Mouse (Mus musculus): Measurements from ENCODE around the gene Gm10663. TPM values are rescaled to one million over a fixed set of nuclear protein-coding genes. Genes with fewer than 3 reads are reported as not detected.
A peak's percentile ranks its signal among the peaks of the same experiment; 100 is the strongest.

Gene Gm10663
- polyA plus RNA-seq, 1 experiment from 2014 or later, result not detected

DNA sequence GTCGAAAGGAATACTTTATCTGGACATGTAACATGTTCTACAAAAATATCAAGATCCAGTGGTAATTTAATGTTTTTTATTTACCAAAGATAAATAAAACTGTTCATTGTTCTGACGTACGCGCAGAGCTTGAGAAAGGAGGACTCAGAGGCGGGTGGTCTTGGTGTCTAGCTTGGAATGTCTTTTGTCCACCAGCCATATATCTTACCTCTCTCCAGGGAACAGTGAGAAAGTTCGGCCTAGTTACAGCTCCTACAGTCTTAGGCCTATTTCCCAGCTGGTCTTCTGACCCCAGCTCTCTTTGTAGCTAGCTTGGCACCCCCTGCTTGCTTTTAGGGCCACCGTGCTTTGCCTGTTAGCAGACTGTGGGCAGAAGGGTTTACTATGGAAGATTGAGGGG lies 14.9 kb downstream of the Gm10663 start:
- 79% methylated on average over 7 of the region's 7 CpGs for WGBS
- Histone ChIP-seq H3K4me1 (no peaks in the 10 kb centered on the region), H3K36me3 (no peaks in the 10 kb centered on the region), H3K4me3 (no peak overlapping the region), H3K27me3 (no peaks in the 10 kb centered on the region), H3K27ac (replicated peaks) (no peak overlapping the region), H3K4me2 (replicated peaks) (no peak overlapping the region), H3K9me3 (no peaks in the 10 kb centered on the region), H3K9ac (replicated peaks) (no peak overlapping the region)
- no peak for ATAC-seq (replicated peaks)

DNA sequence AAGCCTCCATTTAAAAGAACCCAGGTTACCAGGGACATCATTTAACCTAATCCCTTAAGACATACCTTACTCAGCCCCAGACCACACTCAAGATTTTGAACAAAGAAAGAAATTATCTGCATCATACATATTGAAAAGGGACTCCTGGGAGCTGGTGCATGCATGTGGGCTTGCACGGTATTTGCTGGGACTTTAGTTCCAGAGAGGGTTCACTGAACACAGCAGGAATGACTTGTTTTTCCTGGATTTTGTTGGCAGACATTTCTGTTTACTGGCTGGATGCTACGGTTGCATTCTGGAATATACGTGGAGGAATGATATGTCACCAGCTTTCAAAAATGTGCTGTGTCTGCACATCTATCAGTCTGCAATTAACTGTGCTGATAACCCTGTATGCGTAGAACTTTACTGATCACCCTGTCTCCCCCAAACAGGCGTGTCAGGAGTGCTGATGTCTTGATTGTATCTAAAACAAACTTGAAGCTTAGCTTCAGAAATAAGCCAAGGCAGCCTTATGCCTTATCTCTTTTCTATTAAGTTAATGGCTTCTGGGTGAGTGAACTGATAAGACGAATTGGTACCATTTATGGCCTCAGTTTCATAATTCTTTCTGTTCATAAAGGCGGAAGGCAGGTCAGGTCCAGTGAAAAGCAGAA lies 23.1 kb downstream of the Gm10663 start:
- Histone ChIP-seq H3K9ac (replicated peaks) (no peak overlapping the region), H3K36me3 (no peaks in the 10 kb centered on the region), H3K4me1 (no peaks in the 10 kb centered on the region), H3K4me3 (no peak overlapping the region), H3K4me2 (replicated peaks) (no peak overlapping the region), H3K27me3 (no peaks in the 10 kb centered on the region), H3K27ac (replicated peaks) (no peak overlapping the region), H3K9me3 (no peaks in the 10 kb centered on the region)
- WGBS, result 77% methylated on average over 7 of the region's 7 CpGs
- ATAC-seq (replicated peaks), result no peak

DNA sequence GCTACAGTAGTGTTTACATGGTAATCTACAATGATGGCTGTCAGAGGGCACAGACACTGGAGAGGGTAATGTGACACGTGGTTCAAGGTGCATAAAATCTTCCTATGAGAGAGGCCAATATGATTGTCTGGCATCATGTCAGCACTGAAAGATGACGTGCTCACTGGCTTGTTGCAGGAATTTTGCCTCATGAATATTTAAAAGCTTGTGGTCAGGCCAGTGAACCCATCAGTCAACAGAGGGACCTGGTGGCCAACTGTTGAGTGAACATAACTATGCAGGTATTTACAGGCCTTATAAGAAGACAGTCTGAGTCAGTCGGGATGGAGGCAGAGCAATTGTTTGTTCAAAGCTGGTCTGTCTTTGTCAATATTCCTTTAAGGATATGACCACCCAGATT lies 24.9 kb downstream of the Gm10663 start:
- H3K4me2 ChIP-seq (replicated peaks), result no peak overlapping the region

DNA sequence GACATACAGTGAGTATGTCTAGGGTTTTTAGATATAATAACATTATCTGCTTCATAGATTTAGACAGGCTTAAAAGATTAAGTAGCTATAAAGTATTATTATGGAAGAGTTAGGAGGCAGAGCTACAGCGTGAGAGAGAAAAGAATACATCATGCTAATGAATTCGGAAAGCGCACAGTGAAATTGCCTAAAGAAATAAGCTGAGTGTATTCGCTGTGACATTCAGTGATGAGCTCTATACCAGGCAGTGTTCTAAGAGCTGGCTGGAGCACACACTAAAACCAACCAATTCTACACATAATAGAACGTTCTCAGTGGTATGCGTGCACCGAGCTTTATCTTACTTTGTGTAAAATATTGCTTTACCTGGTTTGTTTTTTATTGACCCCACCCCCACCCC lies 28.8 kb downstream of the Gm10663 start:
- 61% methylated on average over 7 of the region's 7 CpGs for whole genome bisulfite sequencing
- H3K4me3 ChIP-seq, result no peak overlapping the region
- no peak overlapping the region for H3K9ac ChIP-seq (replicated peaks)
- no peak overlapping the region for H3K27ac ChIP-seq (replicated peaks)
- no peaks in the 10 kb centered on the region for H3K27me3 ChIP-seq
- H3K36me3 ChIP-seq, result no peaks in the 10 kb centered on the region
- H3K9me3 ChIP-seq, result no peaks in the 10 kb centered on the region
- no peak overlapping the region for H3K4me2 ChIP-seq (replicated peaks)
- H3K4me1 ChIP-seq, result no peaks in the 10 kb centered on the region
- ATAC-seq (replicated peaks), result no peak

More for the DNA sequence above, 24.9 kb downstream of the Gm10663 start:
- Histone ChIP-seq H3K9ac (replicated peaks) (no peak overlapping the region), H3K27me3 (no peaks in the 10 kb centered on the region), H3K36me3 (no peaks in the 10 kb centered on the region), H3K27ac (replicated peaks) (no peak overlapping the region), H3K9me3 (no peaks in the 10 kb centered on the region), H3K4me1 (no peaks in the 10 kb centered on the region), H3K4me3 (no peak overlapping the region)
- ATAC-seq (replicated peaks), result no peak
- WGBS, result 72% methylated on average over 3 of the region's 3 CpGs

DNA sequence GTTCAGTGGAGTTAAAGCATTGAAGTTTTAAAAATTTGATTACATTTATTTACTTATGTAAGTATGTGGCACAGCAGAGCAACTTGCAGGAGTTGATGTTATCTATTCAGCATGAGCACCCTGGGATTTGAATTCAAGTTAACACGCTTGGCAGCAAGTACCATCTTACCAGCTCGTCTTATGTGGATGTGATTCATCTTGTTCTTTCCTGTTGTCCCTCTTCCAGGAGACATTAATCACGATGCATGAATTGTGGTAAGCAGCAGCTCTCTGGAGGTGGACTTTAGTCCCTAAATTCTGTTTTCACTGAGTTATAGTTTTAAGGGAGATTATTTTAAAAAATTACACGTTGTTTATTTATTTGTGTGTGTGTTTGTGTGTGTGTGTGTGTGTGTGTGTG lies 29.2 kb downstream of the Gm10663 start:
- H3K36me3 ChIP-seq, result no peaks in the 10 kb centered on the region
- no peaks in the 10 kb centered on the region for H3K27me3 ChIP-seq
- no peak overlapping the region for H3K4me3 ChIP-seq
- no peaks in the 10 kb centered on the region for H3K4me1 ChIP-seq
- no peak overlapping the region for H3K27ac ChIP-seq (replicated peaks)
- no peak overlapping the region for H3K4me2 ChIP-seq (replicated peaks)
- ATAC-seq (replicated peaks), result no peak
- H3K9ac ChIP-seq (replicated peaks), result no peak overlapping the region
- WGBS, result 78% methylated on average over 4 of the region's 4 CpGs
- H3K9me3 ChIP-seq, result no peaks in the 10 kb centered on the region

DNA sequence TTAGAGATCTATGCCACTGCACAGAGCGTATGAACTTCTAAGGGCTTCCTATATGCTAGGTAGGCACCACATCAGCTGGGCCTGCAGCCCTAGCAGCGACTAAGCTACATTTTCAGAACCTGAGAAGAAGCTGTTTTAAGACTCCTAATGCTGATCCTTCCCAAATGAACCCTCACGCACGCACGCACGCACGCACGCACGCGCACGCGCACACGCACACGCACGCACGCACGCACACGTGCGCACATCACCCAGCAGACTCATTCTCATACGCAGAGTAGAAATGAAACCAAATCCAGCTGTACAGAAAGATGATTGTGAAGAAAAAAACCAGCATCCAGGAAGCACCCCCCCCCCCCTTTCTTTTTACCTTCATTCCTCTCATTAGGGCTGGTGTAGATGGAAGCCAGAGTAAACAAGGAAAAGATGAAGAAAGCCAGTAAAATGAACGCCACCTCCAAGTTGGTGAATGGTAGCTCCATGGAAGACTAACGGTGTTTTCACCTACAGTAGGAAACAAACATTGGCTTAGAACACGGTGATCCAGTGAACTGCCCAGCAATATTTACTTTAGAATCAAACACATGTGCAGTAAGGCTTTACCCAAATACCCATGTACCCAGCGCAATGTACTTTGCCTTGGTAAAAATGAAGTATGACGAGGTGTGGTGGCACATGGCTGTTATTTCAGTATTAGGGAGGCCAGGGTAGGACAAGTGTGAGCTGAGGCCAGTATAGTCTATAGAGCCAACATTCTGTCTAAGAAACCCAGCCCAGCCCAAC lies 33.3 kb downstream of the Gm10663 start:
- Histone ChIP-seq H3K4me2 (replicated peaks) (no peak overlapping the region), H3K27me3 (no peaks in the 10 kb centered on the region), H3K4me1 (no peaks in the 10 kb centered on the region), H3K9me3 (no peaks in the 10 kb centered on the region), H3K36me3 (no peaks in the 10 kb centered on the region), H3K27ac (replicated peaks) (no peak overlapping the region), H3K9ac (replicated peaks) (no peak overlapping the region), H3K4me3 (no peak overlapping the region)
- ATAC-seq (replicated peaks), result no peak
- 94% methylated on average over 25 of the region's 25 CpGs for WGBS

DNA sequence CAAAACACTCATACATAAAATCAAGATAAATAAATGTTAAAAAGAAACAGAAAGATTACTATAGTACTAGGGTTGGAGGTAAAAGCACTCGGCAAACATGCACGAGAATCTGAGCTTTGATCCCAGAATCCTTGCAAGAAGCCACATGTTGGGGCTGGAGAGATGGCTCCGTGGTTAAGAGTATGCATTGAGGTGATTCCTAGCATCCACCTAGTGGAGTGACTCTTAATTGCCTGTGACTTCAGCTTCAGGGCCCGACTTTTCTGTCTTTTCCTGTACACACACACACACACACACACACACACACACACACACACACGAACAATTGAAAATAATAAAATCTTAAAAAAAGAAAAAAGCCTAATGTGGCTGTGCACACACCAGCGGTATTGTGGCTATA lies 34.1 kb downstream of the Gm10663 start:
- H3K36me3 ChIP-seq, result no peaks in the 10 kb centered on the region
- no peak overlapping the region for H3K4me3 ChIP-seq
- 83% methylated on average over 6 of the region's 6 CpGs for WGBS
- H3K27ac ChIP-seq (replicated peaks), result no peak overlapping the region
- no peaks in the 10 kb centered on the region for H3K4me1 ChIP-seq
- no peaks in the 10 kb centered on the region for H3K27me3 ChIP-seq
- no peaks in the 10 kb centered on the region for H3K9me3 ChIP-seq
- no peak overlapping the region for H3K4me2 ChIP-seq (replicated peaks)
- no peak overlapping the region for H3K9ac ChIP-seq (replicated peaks)
- ATAC-seq (replicated peaks), result no peak

DNA sequence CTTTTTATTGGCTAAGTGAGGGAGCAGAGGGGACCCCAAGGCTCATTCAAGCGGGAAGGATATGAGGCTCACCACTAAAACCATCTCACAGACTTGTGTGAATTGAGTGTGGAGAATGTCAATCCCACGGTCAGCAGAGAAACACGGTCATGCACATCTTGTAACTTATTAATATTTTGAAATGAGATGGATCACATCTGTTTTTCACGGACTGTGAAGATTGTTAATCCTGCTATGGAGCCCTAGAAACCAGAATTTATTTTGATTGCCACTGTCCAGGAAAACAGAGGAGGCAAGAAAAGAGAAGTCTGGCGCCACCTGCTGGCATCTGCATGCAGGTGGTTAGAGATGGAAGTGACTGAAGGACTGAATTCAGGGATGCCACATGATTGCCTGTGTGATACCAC lies 35.5 kb downstream of the Gm10663 start:
- Histone ChIP-seq H3K9ac (replicated peaks) (no peak overlapping the region), H3K36me3 (no peaks in the 10 kb centered on the region), H3K4me3 (no peak overlapping the region), H3K9me3 (no peaks in the 10 kb centered on the region), H3K4me1 (no peaks in the 10 kb centered on the region), H3K27me3 (no peaks in the 10 kb centered on the region), H3K27ac (replicated peaks) (no peak overlapping the region), H3K4me2 (replicated peaks) (no peak overlapping the region)
- WGBS, result 46% methylated on average over 5 of the region's 5 CpGs
- peak; percentile 87 for ATAC-seq (replicated peaks)

DNA sequence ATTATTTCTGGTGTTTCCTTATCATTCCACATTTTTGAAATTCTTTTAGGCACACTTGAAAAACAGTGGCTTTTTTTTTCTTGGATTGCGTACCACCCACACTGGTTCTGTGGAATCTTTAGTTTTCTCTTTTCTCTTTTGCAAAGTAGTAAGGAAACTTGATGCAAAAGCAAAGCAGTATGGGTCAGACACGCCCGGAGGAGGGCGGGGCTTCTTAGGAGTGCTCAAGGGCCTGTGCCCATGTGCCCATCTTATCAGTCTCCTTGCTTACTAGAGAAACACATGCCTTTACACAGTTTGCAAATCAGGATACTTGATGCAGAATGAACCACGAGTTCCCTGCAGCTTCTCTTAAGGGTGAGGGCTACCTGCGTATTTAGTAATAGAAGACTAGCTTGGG lies 37.3 kb downstream of the Gm10663 start:
- no peaks in the 10 kb centered on the region for H3K9me3 ChIP-seq
- H3K4me1 ChIP-seq, result no peaks in the 10 kb centered on the region
- WGBS, result 82% methylated on average over 6 of the region's 6 CpGs
- no peak overlapping the region for H3K4me3 ChIP-seq
- H3K36me3 ChIP-seq, result no peaks in the 10 kb centered on the region
- no peak overlapping the region for H3K27ac ChIP-seq (replicated peaks)
- no peak overlapping the region for H3K9ac ChIP-seq (replicated peaks)
- no peak overlapping the region for H3K4me2 ChIP-seq (replicated peaks)
- H3K27me3 ChIP-seq, result no peaks in the 10 kb centered on the region
- ATAC-seq (replicated peaks), result no peak

DNA sequence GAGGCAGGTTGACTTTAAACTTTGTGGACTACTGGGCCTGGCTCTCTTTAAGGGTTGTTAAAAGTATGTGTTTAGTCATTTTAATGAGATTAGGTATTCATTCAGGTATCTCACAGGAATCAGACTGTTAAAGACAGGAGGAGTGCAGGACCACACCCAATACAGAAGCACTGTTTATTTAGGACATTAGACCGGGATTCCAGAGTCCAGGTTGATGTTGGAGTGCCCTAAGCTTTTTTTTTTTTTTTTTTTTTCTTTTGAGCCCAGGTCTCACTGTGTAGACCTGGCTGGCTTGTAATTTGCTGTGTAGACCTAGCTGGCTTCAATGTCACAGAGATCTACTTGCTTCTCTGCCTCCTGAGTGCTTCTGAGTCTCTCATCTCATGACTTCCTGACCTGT lies 51.2 kb downstream of the Gm10663 start:
- H3K4me1 ChIP-seq, result no peaks in the 10 kb centered on the region
- no peaks in the 10 kb centered on the region for H3K36me3 ChIP-seq
- ATAC-seq (replicated peaks), result no peak
- H3K27ac ChIP-seq (replicated peaks), result no peak overlapping the region
- H3K9ac ChIP-seq (replicated peaks), result no peak overlapping the region
- H3K27me3 ChIP-seq, result no peaks in the 10 kb centered on the region
- WGBS, result 85% methylated on average over 1 of the region's 1 CpGs
- no peak overlapping the region for H3K4me2 ChIP-seq (replicated peaks)
- H3K9me3 ChIP-seq, result no peaks in the 10 kb centered on the region
- no peak overlapping the region for H3K4me3 ChIP-seq

DNA sequence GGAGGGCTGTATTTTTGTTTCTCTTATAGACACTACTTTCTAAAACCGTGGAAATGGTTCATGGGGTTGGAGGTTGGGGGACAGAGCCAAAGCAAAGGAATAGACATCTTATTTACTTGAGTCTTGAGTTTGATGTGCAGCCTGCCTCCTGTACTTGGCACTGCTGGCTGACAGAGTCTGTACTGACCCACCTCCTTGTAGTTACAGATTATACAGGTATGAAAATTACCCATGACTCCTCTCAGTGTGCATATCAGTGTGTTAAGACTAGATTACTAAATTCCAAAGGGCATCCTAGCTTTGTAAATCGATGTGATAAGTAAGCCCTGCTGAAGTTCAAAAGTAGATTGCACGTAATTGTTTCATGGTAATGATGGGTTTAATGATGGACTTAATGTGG lies 51.6 kb downstream of the Gm10663 start:
- Histone ChIP-seq H3K4me2 (replicated peaks) (no peak overlapping the region), H3K9me3 (no peaks in the 10 kb centered on the region), H3K4me1 (no peaks in the 10 kb centered on the region), H3K27ac (replicated peaks) (no peak overlapping the region), H3K36me3 (no peaks in the 10 kb centered on the region), H3K4me3 (no peak overlapping the region), H3K9ac (replicated peaks) (no peak overlapping the region), H3K27me3 (no peaks in the 10 kb centered on the region)
- no peak for ATAC-seq (replicated peaks)
- WGBS, result 79% methylated on average over 3 of the region's 3 CpGs
